Mouse (Mus musculus) midbrain, embryonic 16.5 days (tissue): ENCODE results near the gene Col26a1. TPM values are rescaled to one million over a fixed set of nuclear protein-coding genes. Genes with fewer than 3 reads are reported as not detected.
A peak's percentile ranks its signal among the peaks of the same experiment; 100 is the strongest.

ENCODE experiments used
- ATAC-seq: fragments of 200-750 bp; cut with Nextera tagmentation; 2 replicates; pipeline ENCODE4 v1.8.0; 2017; ENCODE audit warnings: moderate TSS enrichment
- H3K27ac ChIP-seq: fragments of 300-500 bp; sonication (generic); 2 replicates; pipeline ENCODE4 v1.5.1; 2014; ENCODE audit warnings: mild to moderate bottlenecking, low read length, mixed read lengths
- H3K27me3 ChIP-seq: fragments of 300-500 bp; sonication (generic); 2 replicates; pipeline ENCODE4 v1.6.1; 2014; ENCODE audit warnings: low read depth, low read length, mixed read lengths; ENCODE audit not compliant: control insufficient read depth, insufficient read depth
- H3K36me3 ChIP-seq: fragments of 300-500 bp; sonication (generic); 2 replicates; pipeline ENCODE4 v1.6.1; 2014; ENCODE audit warnings: mild to moderate bottlenecking, low read length, moderate library complexity, mixed read lengths; ENCODE audit not compliant: control insufficient read depth, insufficient read depth
- H3K4me1 ChIP-seq: fragments of 300-500 bp; sonication (generic); 2 replicates; pipeline ENCODE4 v1.6.1; 2014; ENCODE audit warnings: mild to moderate bottlenecking, low read length, mixed read lengths; ENCODE audit not compliant: control insufficient read depth, insufficient read depth
- H3K4me2 ChIP-seq: fragments of 300-500 bp; sonication (generic); 2 replicates; pipeline ENCODE4 v1.6.1; 2014; ENCODE audit warnings: mild to moderate bottlenecking, low read length, mixed read lengths
- H3K4me3 ChIP-seq: fragments of 300-500 bp; sonication (generic); 2 replicates; pipeline ENCODE4 v1.5.1; 2014; ENCODE audit warnings: low read depth, mild to moderate bottlenecking, low read length, moderate library complexity, mixed read lengths
- H3K9ac ChIP-seq: fragments of 300-500 bp; sonication (generic); 2 replicates; pipeline ENCODE4 v1.6.1; 2014; ENCODE audit warnings: low read depth, low read length, mixed read lengths
- H3K9me3 ChIP-seq: fragments of 300-500 bp; sonication (generic); replicated peaks from 2 replicates; pipeline ENCODE4 v1.6.1; 2014; ENCODE audit warnings: mild to moderate bottlenecking, low read length, mixed read lengths; ENCODE audit not compliant: control insufficient read depth, poor library complexity, severe bottlenecking
- WGBS: fragments of 180-500 bp; shearing (Covaris S2); extraction: QIAGEN DNeasy Blood & Tissue Kit; methylation state at CpG from one replicate; pipeline ENCODE4 v1.1.7; 2014; 5-methylcytosine and 5-hydroxymethylcytosine counted together
- polyA plus RNA-seq: library from polyadenylated mRNA; unstranded; fragments of >200 nt; fragmentation: Nextera tagmentation; extraction: Ambion mirVana; gene quantifications from 2 replicates; pipeline ENCODE4 v1.2.1, GENCODE M21; 2015

Gene Col26a1
- polyA plus RNA-seq, 1 experiment from 2014 or later: 24.4 TPM

- H3K4me1 ChIP-seq: peaks cover 4% of the 10 kb centered on the region
- ATAC-seq: no peak
- H3K9ac ChIP-seq: no peak overlapping the region
- no peak overlapping the region for H3K4me3 ChIP-seq
- 91% methylated on average over 3 of the region's 3 CpGs for WGBS
- H3K27ac ChIP-seq: no peak overlapping the region
- H3K4me2 ChIP-seq: no peak overlapping the region
- peaks cover 16% of the 10 kb centered on the region for H3K36me3 ChIP-seq
- no peaks in the 10 kb centered on the region for H3K9me3 ChIP-seq
- no peaks in the 10 kb centered on the region for H3K27me3 ChIP-seq
These were observed 31.2 kb upstream of the Col26a1 start for GRCm38 (mm10) chr5:136914183-136914582.

GRCm38 (mm10) chr5:136907991-136908857, 25.2 kb upstream of the Col26a1 start, which contains the start of gene Ift22:
Gene Ift22, plus strand, starts transcription at chr5:136908150.
- H3K4me1 ChIP-seq: peaks cover 16% of the 10 kb centered on the region
- peak within 1 kb of the TSS; percentile 71 for H3K27ac ChIP-seq
- peaks cover 15% of the 10 kb centered on the region for H3K36me3 ChIP-seq
- ATAC-seq: peak; percentile 95
- WGBS: 9% methylated on average over 32 of the region's 32 CpGs
- H3K9me3 ChIP-seq: no peaks in the 10 kb centered on the region
- no peaks in the 10 kb centered on the region for H3K27me3 ChIP-seq
- H3K4me3 ChIP-seq: peak within 1 kb of the TSS; percentile 84
- H3K4me2 ChIP-seq: peak within 1 kb of the TSS; percentile 77
- H3K9ac ChIP-seq: peak within 1 kb of the TSS; percentile 80

GRCm38 (mm10) chr5:136907587-136907986, 24.6 kb upstream of the Col26a1 start:
- WGBS: 48% methylated on average over 9 of the region's 9 CpGs

GRCm38 (mm10) chr5:136905630-136906029, 22.6 kb upstream of the Col26a1 start:
- no peaks in the 10 kb centered on the region for H3K27me3 ChIP-seq
- H3K4me3 ChIP-seq: no peak overlapping the region
- H3K9ac ChIP-seq: no peak overlapping the region
- ATAC-seq: no peak
- H3K27ac ChIP-seq: no peak overlapping the region
- no peaks in the 10 kb centered on the region for H3K9me3 ChIP-seq
- H3K4me1 ChIP-seq: peaks cover 16% of the 10 kb centered on the region
- WGBS: 55% methylated on average over 7 of the region's 7 CpGs
- no peak overlapping the region for H3K4me2 ChIP-seq
- H3K36me3 ChIP-seq: no peaks in the 10 kb centered on the region

More at GRCm38 (mm10) chr5:136907587-136907986, 24.6 kb upstream of the Col26a1 start:
- H3K9ac ChIP-seq: peak overlapping the region; percentile 80
- ATAC-seq: peak; percentile 57
- H3K27ac ChIP-seq: peak overlapping the region; percentile 71
- H3K4me2 ChIP-seq: peak overlapping the region; percentile 62
- peak overlapping the region; percentile 84 for H3K4me3 ChIP-seq
- H3K4me1 ChIP-seq: peaks cover 16% of the 10 kb centered on the region
- H3K36me3 ChIP-seq: peaks cover 10% of the 10 kb centered on the region; the same call in 1 of the 2 replicates
- H3K27me3 ChIP-seq: no peaks in the 10 kb centered on the region
- no peaks in the 10 kb centered on the region for H3K9me3 ChIP-seq

GRCm38 (mm10) chr5:136904621-136905020, 21.6 kb upstream of the Col26a1 start:
- no peaks in the 10 kb centered on the region for H3K27me3 ChIP-seq
- no peak overlapping the region for H3K27ac ChIP-seq
- ATAC-seq: no peak
- no peak overlapping the region for H3K9ac ChIP-seq
- no peaks in the 10 kb centered on the region for H3K36me3 ChIP-seq
- H3K4me1 ChIP-seq: peaks cover 13% of the 10 kb centered on the region
- H3K4me2 ChIP-seq: no peak overlapping the region
- no peaks in the 10 kb centered on the region for H3K9me3 ChIP-seq
- 62% methylated on average over 3 of the region's 3 CpGs for WGBS
- H3K4me3 ChIP-seq: no peak overlapping the region

GRCm38 (mm10) chr5:136895529-136895963, 12.5 kb upstream of the Col26a1 start:
- H3K27ac ChIP-seq: no peak overlapping the region
- no peaks in the 10 kb centered on the region for H3K36me3 ChIP-seq
- WGBS: 63% methylated on average over 10 of the region's 10 CpGs
- no peaks in the 10 kb centered on the region for H3K9me3 ChIP-seq
- no peak overlapping the region for H3K4me2 ChIP-seq
- no peaks in the 10 kb centered on the region for H3K4me1 ChIP-seq
- ATAC-seq: no peak
- no peak overlapping the region for H3K9ac ChIP-seq
- H3K4me3 ChIP-seq: no peak overlapping the region
- H3K27me3 ChIP-seq: no peaks in the 10 kb centered on the region

- no peak overlapping the region for H3K4me2 ChIP-seq
- no peak for ATAC-seq
- 74% methylated on average over 25 of the region's 25 CpGs for WGBS
- no peaks in the 10 kb centered on the region for H3K9me3 ChIP-seq
- H3K27ac ChIP-seq: no peak overlapping the region
- no peaks in the 10 kb centered on the region for H3K27me3 ChIP-seq
- no peaks in the 10 kb centered on the region for H3K4me1 ChIP-seq
- H3K36me3 ChIP-seq: no peaks in the 10 kb centered on the region
- H3K9ac ChIP-seq: no peak overlapping the region
- no peak overlapping the region for H3K4me3 ChIP-seq
These were observed 12.0 kb upstream of the Col26a1 start for GRCm38 (mm10) chr5:136894840-136895528.

GRCm38 (mm10) chr5:136888539-136889355, 5.7 kb upstream of the Col26a1 start:
- no peaks in the 10 kb centered on the region for H3K9me3 ChIP-seq
- H3K27ac ChIP-seq: no peak overlapping the region
- H3K36me3 ChIP-seq: no peaks in the 10 kb centered on the region
- H3K4me3 ChIP-seq: no peak overlapping the region
- H3K27me3 ChIP-seq: peaks cover 5% of the 10 kb centered on the region
- ATAC-seq: no peak
- H3K9ac ChIP-seq: no peak overlapping the region
- WGBS: 74% methylated on average over 19 of the region's 19 CpGs
- no peak overlapping the region for H3K4me2 ChIP-seq
- H3K4me1 ChIP-seq: no peaks in the 10 kb centered on the region
